Mouse (Mus musculus) heart, adult 9 months (tissue): Measurements from ENCODE around the gene Grap2.

Source experiments
- DNase-seq, 2 experiments: peaks; one replicate each; pipeline ENCODE4 v3.0.0; 2022; ENCODE audit warnings: low spot score in 2 of 2

The Grap2 gene

DNA sequence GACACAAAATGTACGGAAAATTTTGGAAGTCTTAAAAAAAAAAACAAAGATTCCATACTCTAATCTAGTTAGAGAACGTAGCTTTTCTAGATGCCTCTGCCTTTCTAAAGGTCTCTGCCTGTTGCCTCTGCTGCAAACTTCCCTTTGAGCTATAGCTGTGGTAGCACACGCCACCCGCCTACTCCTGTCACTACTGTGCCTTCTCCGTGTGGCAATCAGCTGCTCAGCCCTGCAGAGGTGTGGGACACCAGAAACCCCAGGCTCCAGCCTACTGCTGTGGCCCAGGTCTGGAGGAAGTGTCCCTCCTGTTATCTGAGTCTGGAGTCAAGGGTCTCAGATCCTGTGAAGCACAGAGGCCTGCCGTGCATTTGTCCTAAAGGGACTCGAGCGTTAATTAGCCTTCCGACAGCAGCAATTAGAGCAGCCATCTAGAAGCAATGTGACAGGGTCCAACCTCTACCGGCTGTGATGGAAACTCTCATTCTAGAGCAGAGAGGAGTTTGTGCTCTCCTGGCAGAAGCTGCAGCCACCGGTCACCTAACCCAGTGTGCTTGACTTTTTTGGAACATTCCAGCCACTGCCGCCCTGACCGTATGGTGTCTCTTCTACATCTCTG is 64.5 kb downstream of the Grap2 start:
- DNase-seq = no peak

DNA sequence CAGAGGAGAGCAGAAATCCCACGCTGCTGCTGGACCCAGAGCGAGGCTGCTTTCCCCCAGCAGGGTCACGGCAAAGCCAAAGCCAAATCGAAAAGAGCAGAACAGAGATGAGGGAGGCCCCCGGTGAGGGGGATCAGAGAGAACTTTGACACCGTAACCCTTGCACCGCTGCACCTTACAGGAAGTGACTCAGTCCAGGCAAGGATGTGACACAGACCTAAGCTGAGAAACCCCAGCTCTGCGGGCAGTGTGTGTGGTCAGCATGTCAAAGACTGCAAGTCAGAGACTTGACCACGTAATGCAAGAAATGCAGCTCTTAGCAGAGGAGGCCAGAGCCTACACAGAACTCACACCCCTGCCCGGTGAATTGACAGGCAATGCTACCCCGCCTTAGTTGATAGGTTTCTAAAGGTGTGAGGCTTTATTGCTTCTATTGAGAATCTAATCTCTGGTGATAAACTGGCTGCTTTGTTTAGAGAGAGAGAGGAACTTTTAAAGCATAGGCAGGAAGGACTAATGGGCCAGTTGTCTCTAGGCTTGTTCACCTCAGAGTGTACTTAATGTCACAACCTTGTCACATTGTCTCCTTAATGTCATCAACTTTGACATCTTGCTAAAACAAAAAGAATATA is 66.8 kb downstream of the Grap2 start:
- no peak for DNase-seq

DNA sequence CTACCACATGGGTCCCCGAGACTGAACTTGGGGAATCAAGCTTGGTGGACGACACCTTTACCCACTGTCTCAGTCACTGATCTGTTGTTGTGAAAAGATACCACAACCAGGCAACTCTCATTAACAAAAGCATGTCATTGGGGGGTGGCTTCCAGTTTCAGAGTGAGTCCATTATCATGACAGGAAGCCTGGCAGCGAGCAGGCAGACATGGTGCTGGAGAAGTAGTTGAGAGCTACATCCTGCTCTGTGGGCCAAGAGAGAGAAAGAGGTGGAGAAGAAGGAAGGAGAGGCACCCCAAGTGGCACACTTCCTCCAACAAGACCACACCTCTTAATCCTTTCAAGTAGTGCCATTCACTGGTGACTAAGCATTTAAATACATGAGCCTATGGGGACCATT is 67.5 kb downstream of the Grap2 start:
- no peak for DNase-seq

DNA sequence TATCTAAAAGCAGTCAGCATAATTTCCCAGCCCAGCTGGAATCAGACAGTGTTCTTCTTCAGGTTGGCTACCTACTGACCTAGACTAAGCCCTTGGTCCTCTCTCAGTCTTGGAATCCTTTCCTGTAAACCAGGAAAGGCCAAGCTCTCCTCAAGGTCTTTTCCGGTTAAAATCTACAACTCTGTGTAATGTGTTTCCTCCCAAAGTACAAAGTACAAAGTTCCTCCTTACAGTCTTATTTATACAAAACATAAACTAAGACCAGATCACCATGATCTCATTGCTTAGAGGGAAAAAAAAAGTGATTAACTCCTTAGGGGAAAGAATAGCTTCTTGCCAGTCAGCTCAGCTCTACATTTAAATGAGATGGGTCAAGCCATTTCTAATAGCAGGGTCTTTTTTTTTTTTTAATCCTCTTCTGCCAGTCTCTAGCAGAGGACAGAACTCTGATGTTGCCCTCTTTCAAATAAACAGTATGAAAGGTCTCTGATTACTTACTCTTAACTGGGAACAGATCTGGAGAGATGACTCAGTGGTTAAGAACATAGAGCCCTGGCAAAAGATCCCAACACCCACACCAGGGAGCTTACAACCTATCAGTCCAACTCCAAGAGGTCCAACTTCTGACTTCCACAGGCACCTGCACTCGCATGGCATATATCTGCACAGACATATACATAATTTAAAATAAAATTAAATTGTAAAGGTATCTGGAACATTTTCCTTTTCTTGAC is 69.5 kb downstream of the Grap2 start:
- DNase-seq = no peak

DNA sequence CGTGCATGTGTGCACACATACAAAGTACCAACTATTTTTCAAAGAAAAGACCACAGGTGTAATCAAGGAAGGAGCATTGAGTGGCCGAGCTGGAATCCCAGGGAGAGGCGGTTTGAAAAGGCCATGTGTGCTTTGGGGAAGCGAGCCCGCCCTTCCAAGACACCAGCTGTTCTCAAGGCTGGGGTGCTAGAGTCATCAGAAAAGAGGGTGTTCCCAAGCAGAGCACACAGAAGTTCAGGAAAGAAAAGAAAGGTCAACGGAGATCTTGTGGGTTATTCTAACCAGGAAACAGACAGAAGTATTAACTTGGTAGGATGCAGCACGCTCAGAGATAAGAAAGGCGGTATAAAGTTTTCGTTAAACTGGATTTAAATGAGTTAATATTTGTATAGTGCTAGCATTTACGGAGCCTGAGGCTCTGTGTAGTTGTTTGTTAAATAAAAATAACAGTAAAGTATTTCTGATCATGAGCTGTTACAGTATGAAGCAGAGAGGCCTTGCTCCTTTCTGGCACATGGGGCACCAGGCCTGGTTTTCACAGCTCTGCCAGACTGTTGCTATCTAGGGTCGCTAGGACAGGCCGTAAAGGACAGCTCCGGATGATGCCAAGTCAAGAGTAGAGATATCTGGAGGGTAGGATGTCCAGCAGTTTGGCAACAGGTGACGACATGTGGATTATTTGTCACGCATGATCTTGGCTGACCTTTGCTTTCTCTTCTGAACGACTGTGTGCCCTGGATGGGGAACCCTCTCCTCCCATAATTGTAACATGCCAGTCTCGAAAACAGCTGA is 72.8 kb downstream of the Grap2 start:
- peak in 1 of 2 experiments; percentile 9 for DNase-seq

DNA sequence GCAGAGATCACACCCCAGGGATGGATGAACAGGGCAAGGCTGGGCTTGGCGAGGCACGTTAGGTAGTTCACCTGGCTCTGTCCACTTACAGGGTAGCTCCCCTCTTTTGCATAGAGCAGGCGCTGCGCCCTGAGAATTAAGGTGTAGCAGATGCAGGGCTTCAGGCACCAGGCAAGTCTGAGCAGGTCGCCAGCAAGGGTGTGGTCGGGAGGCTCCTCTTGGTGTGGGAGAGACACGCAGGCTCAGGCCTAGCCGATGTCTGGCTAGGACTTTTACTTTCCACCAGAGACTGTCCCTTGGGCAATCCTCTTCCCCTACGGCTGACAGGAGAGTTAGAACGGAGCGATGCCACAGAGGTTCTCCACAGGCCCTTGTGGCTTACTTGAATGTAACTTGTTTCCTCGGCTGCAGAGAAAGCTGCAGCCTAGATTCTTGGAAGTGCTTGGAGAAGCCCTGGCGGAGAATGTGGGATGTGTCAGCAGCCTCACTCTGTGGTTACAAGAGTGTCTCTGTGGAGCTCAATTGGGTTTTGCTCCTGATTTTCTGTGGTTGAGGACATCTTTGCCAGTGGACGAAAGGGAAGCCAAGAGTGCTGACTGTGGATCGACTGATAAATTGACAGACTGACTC is 76.7 kb downstream of the Grap2 start:
- DNase-seq = no peak

DNA sequence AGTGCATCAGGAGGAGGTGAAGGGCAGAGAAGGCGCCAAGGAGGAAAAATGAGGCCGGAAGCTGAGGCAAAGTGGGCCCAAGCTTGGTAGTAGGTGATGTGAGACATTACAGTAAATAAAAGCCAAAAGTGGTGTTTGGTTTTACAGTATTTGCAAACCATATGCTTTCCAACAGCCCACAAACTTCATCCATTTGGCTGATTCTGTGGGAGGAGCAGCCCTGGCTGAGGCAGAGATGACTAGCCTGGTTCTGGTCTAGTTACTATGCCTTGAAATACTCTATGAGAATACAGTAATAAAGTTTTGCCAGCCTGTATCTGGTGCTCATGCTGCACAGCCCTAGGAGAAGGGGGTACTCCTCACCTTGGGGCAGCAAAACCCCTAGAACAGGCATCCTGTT is 78.0 kb downstream of the Grap2 start:
- DNase-seq = no peak

DNA sequence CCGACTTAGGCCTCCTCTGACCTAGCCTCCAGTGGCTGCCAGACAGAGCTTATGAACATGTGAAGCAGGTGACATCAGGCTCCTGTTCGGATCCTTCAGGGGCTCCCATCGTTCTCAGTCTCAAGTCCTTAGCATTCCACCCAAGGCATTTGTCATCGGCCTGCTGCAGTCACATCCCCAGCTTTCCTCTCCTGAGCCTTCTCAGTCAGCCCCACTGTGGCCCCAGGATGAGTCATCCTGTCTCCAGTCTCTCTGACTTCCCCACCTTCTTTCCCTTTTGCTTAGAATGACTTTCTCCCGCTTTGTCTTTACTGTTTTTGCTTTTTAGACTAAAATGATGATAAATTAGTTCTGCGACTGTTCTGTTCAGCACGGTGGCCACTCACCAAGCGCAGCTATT is 81.5 kb downstream of the Grap2 start:
- no peak for DNase-seq

DNA sequence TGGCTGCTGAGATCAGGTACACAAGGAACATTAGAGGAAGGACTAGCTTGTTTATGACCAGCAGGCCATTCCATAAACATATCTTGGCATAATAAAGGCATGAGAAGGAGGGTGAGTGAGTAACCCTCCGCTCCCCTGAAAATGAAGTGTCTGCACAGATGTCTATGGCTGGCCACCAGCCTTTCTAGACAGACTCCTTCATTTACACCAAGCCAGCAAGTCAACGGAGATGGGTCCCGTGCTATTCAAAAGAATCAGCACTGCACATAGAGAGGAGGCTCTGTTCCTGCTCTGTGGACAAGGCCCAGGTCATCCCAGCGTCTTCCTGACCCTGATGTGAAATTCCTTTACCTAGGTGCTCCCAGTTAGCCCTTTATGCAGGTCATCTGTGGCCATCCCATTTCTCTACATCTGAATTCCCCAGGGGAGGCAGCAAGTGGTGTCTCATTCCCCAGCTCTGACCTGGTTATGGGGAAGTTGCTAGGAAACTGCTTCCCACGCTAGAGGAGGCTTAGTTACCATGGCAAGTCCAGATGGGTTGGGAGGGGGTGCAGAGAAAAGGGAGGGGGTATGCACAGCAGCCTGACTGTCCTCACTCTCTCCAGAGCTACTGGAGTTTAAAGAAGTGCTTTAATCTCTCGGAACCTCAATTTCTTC is 86.5 kb downstream of the Grap2 start:
- no peak for DNase-seq

DNA sequence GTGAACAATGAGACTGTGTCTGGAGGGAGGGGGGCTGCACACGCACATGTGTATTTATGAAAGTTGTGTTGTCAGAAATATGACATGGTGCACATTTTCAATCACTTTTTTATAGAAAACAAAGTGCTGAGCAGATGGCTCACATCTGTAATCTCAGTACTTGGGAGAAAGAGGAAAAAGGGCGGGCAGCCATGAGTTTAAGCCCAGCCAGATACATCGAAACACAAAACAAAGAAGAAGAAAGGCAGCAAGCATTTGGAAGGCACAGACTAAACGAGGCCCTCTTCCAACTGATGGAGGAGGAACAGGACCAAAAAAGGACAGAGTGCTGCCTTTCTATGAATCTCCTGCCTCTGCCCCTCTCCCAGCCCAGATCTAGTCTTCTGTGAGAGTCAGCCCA is 88.6 kb downstream of the Grap2 start:
- no peak for DNase-seq

DNA sequence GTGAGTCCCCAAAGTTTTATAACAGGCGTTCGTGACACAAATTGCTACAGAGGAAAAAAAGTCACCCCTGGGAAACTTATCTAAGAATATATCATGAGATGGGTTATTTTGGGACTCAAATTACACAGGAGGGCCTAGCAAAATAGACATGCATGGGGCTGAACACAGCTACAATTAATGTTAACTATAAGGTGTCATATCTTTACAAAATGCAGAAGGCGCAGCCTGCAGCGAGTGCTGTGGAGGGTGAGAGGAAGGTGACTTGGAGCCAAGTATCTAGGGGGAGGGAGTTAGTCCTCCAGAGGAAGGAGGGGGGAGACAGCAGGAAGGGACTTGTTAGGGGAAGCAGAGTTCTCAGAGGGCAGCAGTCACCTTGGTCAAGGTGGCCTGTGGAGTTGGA is 92.0 kb downstream of the Grap2 start:
- DNase-seq = no peak

DNA sequence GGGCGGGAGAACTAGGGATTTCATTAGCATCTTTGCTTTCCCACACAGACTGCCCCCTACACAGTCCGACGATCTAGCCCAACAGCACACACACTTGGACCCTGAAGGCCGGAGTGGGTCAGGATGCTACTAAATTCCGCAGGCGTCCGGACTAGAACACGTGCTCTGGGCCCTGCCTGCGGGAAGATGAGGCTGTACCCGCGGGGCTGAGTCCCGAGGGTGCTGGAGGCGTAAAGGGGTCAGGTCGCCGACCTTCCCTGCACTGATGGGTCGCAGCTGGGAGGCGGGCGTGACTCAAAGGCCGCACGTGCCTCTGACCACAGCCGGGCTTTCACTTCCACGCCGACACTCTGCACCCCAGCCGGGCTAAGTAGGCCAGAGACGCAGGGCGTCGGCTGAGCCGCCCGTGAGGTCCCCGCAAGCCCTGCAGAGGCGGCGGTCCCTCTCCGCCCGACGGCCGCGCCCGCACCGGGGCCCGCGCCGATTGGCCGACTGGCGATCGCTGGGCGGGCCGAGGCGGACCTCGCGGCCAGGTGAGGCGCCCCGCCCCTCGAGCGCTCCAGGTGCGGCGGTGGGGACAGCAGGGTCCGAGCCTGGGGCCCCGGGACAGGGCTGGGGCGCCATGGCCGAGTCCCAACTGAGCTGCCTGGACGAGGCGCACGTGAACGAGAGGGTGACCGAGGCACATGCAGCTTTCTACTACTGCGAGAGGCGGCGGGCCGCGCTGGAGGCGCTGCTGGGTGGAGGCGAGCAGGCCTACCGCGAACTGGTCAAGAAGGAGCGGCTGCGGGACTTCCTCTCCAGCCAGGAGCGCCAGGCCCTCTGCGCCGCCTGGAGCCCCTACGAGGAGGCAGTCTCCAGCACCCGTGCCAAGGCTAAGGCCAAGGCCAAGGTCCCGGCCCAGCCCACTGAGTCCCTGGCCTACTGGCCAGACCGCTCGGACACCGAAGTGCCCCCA is 99.2 kb downstream of the Grap2 start, which contains the start of gene Fam83f:
Fam83f (plus strand) TSS at position 553 of the 958 bp plus-strand sequence.
- peak; percentile 43 to 59 for DNase-seq

DNA sequence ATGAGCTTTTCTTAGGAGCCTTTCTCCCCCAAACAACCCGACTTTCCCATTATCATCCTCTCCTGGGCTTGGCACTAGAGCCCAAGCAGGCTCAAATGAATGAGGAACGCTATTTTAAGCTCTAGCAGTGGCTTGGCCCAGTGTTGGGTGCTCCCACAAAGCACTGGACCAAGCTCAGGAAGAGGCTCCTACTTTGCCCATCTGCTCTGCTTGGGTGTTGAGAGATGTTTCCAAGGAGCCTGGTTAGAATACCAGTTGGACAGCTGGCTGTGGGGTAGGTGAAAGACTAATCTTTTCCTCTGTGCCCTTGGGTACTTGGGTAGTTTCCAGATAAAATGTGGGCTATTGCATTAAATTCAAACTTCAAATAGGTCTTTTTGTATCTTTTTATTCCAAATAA is 100.4 kb downstream of the Grap2 start:
- no peak for DNase-seq

DNA sequence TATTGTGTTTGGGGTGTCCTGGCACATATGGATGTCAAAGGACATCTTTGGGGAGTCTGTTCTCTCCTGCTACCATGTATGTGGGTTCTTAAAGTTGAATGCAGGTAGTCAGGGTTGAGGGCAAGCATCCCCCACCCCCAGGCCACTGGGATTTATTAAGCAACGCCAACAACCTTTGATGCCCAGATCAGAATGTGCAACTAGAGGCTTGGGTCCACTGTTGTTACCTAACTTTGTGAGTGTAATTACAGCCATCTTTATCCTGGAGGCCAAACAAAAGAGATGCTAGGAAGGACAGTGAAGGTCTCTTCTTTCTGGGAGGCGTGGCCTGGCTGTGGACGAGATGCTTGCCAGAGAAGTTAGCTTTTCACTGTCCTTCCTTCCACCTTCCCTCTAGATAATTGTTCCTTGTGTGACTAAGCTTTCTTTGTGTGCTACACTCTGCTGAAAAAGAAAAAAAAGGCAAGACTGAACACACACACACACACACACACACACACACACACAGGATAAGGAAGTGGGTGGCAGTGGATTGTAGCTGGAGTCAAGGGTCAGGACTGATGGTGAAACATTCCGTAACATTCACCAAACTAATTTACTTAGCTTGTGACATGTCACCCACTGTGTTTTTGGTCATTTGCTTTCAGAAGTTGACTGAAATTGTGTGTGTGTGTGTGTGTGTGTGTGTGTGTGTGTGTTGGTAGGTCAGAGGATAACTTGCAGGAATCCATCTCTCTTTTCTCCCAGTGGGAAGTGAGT is 101.1 kb downstream of the Grap2 start:
- DNase-seq = no peak

DNA sequence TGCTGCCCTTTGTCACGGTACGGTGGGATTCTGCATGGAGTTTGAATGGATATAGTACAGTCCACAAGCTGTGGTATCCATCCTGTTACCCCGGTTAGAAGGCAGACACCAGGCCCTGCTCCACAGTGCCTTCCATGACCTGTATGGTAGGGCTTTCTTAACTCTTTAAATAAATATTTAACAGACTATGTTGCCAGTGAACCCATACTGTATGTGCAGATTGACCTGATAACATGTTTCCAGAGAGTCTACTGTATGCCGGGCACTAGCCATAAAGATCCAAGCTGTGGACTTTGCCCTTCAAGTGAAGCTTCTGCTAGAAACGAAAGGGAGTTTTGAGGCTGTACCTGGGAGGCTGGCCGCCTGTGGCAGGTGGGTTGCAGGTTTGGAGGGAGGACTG is 102.3 kb downstream of the Grap2 start:
- no peak for DNase-seq

DNA sequence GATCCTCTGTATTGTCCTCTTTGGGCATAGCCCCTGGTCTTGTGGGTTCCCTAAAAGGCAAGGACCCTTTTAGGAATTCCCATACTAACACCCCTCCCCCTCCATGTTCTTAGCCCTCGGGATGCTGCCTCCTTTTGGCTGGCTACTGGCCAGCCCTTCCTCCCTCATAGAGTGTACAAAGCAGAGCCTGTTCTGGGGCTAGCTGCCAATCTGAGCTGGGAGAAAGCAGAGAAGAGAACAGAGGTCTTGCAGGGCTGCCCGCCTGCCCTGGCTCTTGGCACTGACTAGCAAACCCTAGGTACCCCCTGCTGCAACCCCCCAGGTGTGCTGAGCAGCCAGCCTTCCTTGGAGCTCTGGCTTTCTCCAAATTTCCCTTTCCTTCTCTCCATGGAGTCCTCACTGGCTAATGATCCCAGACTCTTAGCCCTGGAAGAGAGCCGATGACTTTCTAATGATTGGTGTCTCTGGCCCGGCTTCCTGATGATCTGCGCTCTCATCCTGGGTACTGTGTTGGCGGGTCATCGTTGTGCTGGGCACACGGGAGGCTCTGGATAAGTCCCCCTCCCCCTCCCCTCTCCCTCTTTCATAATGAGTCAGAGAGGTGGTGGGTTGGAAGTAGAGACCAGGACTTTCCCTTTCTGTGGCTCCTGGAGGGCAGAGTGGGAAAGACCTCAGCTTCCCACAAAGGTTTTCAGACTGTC is 107.3 kb downstream of the Grap2 start:
- no peak for DNase-seq

DNA sequence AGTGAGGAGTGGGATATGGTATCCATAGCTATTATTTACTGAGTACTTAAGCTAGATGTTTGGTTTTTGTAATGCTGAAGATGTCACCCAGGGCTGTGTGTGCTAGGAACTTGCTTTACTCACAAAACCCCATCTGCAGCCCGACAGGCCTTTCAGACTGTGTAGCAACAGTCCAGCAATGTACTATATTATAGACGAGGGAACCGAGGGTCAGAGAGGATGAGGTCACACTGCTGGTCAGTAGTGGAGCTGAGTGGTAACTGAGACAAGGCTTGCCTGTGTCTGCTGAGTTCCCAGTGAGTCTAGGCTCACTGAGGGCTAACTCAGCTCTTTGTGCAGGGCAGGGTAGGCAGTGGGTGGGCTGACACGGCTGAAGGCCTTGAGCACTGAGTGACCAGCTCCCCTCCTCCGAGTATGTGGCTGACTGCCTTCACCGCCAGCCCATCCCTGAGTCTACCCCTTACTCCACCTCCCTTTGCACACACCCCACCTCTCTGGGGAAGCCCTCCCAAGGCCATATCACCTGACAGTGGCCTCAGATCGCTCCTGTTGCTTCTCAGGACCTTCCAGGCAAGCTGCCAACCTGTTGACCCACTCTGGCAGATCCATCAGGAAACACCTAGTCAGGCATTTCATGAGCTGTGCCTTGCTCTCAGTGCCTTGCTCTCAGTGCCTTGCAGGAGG is 108.1 kb downstream of the Grap2 start:
- DNase-seq = no peak

DNA sequence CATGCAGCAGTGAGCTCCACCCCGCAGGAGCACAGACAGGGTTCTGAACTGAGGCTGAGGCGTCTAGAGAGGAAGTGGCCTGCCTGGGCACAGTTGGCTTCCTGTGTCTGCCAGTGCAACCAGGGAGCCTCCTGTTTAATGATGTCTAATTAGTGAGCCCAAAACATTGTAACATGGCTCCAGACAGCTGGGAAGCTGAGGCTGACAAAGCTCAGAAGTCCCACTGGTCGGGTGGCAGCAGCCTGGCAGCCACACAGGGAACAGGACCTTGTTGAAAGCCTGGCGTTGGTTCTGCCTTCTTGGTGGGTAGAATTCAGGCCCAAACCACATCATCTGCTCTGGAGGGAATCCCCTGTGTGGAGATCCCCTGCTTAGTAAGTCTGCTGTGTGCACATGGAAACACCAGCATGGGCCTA is 109.1 kb downstream of the Grap2 start:
- DNase-seq = no peak
